Mouse (Mus musculus) cortical plate, adult 2 months (tissue): ENCODE data around the gene Psmb3.

Experiments used
- CTCF ChIP-seq: fragments of 200-500 bp; IDR thresholded peaks from 2 replicates; pipeline ENCODE4 v1.5.1; 2011; ENCODE audit warnings: mild to moderate bottlenecking, control low read depth, low read length; ENCODE audit not compliant: insufficient read depth; ENCODE audit errors: extremely low read depth
- POLR2A ChIP-seq: fragments of 200-500 bp; IDR thresholded peaks from 2 replicates; pipeline ENCODE4 v1.6.1; 2011; ENCODE audit warnings: mild to moderate bottlenecking, low read length, control low read depth; ENCODE audit not compliant: insufficient read depth; ENCODE audit errors: extremely low read depth

DNA sequence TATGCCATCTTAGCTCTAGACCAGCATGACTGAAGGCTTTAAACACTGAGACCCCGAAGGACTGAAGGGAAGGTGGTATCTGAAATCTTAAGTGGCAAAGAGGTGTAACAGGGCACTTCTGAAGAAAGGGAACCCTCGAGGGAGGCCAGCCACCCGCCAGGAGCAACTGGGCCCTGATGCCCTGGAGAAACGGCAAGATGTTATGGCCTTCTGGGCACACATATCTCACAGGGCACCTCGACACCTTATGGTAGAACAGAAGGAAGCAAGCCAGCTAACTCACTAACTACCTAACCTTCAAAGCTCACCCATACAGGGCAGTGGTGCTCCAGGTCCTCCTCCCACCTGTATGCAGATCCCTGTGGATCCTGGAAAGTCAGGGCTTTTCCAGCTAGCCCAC lies 39.0 kb downstream of the Psmb3 start:
- TF ChIP-seq CTCF (no peak), POLR2A (no peak)
